Mouse (Mus musculus) A20 (cell line): ENCODE measurements around the gene Il18.

Experiments used
- DNase-seq: peaks from one replicate; pipeline ENCODE4 v3.0.0-alpha.2; 2011; ENCODE audit warnings: low read depth, low spot score

Il18 gene

DNA sequence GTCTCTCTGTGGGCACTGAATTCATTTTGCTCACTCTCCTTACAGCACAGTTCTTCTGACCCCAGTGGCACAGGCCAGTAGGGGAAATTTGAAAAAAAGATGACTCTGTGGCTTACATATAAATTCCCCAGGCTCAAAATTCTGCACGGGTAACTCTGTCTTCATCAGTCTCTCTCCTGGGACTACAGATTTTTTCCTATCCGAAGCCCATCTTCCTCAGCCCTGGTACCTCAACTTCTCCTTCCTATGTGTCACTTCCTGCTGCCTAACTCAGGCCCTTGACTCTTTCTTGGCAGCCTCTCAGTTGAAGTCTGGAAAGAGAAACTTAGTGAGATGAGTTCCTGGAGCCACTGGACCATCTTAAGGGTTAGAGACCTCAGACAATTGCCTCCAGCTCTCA, 1.1 kb upstream of the Il18 start:
- no peak for DNase-seq

- DNase-seq = no peak
These were observed 443 bp downstream of the Il18 start, which contains the start of gene Bco2 for GRCm38 (mm10) chr9:50555094-50555446. Gene Bco2 (minus strand): TSS chr9:50555181.

GRCm38 (mm10) chr9:50561145-50561917, 6.7 kb downstream of the Il18 start, which contains the start of gene Tex12:
Gene Tex12 (minus strand): TSS chr9:50561325.
- no peak for DNase-seq

- DNase-seq = no peak
These were observed 7.3 kb downstream of the Il18 start for GRCm38 (mm10) chr9:50561918-50562360.

- no peak for DNase-seq
These were observed 10.5 kb downstream of the Il18 start for GRCm38 (mm10) chr9:50565173-50565572.

- DNase-seq = no peak
These were observed 11.3 kb downstream of the Il18 start for GRCm38 (mm10) chr9:50565940-50566339.

DNA sequence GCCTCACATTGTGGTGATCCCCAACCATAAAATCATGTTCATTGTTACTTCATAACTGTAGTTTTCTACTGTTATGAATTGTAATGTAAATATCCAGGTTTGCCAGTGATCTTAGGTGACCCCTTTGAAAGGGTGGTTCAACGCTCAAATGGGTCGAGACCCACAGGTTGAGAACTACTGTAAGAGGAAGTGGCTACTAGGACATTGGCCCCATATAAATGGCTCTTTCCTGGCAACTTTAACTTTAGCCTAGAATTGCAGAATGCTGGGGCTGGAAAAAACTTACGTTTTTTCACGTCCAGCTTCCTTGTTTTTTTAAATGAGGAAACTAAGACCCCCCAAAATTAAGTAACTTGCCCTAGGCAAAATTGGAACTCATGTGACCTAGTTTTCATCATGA, 12.7 kb downstream of the Il18 start:
- DNase-seq = no peak

- DNase-seq = no peak
These were observed 13.3 kb downstream of the Il18 start for GRCm38 (mm10) chr9:50567881-50568280.

GRCm38 (mm10) chr9:50569599-50570525, 15.2 kb downstream of the Il18 start:
- DNase-seq = no peak

DNA sequence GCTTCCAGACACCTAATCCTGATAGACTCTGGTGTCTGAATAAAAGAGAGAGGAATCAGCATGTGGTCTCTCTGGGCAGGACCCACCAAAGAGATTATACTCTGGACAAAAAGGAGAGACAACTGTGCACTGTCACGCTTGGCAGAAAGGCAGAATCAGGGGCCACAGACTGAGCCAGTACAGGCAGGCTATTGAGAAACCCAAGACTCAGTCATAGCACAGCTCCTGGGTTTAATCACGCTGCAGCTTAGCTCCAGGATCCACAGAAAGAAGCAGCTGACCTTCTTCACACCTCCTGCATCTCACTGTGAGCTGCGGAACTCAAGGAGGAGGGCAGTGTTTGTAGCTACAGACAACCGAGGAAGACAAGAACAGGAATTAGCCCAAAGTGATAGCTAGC, 25.7 kb downstream of the Il18 start:
- DNase-seq = no peak

- no peak for DNase-seq
These were observed 30.7 kb downstream of the Il18 start for GRCm38 (mm10) chr9:50585145-50585818.

GRCm38 (mm10) chr9:50586955-50587354, 32.3 kb downstream of the Il18 start:
- DNase-seq = no peak

GRCm38 (mm10) chr9:50590856-50591518, 36.4 kb downstream of the Il18 start:
- peak; percentile 56 for DNase-seq

DNA sequence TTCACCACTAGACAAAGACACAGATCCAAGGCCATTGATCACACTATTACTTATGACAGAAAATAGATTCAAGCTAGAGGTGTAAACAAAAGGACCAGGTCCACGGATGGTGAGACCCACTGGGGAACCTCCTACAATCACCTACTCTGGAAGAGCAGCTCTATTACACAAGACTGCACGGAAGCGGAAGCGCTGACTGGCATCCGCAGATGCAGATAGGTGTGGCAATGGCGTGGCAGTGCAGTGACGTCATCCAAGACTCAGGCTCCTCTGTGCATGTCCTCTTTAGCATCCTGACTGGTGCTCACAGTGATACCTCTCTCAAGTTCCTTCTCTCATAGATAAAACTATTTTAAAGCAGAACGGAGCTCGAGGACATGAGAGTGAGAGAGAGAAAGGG, 38.3 kb downstream of the Il18 start:
- no peak for DNase-seq

DNA sequence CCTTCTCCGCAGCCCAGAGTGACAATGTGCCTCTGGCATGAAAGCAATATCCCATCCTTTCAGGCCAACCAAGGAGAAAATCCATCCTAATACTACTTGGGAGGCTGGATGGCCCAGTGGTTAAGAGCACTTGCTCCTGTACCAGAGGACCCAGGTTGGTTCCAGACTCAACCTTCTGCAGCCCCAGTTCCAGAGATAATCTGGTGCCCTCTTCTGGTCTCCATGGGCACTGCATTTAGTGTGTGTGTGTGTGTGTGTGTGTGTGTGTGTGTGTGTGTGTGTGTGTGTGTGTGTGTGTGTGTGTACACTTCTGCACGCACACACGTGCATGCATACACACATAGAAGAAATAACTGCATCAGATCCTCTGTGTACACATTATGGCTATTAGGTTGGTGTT, 38.9 kb downstream of the Il18 start:
- DNase-seq = peak; percentile 72

DNA sequence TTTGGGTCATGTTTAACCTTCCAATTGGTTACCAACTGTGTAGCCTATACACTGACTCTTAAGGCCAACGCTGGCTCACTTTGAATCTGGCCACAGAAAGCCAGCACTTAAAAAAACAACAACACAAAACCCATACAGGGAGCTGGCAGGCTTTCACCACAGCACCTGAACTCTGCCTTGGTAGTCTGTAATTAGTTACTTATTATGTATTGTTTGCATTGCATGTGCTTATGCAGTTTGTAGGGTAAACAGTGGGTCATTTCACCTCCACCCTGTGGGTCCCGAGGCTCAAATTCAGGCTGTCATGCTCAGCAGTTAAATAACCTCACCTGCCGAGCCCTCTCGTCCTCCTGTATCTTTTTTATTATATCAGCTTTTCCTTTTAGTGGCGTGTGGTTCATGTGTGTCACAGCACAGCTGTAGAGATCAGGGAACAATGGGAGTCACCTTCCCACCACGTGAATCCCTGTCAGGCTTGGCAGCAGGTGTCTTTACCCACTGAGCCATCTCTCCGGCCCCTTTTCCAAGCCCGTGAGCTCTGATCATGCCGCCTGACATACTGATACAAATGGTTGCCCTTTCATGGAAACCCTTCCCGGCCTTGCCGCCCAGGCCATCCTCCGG, 40.3 kb downstream of the Il18 start:
- no peak for DNase-seq

- DNase-seq = no peak
These were observed 42.3 kb downstream of the Il18 start for GRCm38 (mm10) chr9:50596973-50597372.

- DNase-seq = peak; percentile 57
These were observed 46.9 kb downstream of the Il18 start for GRCm38 (mm10) chr9:50601536-50601935.

GRCm38 (mm10) chr9:50602055-50602845, 47.6 kb downstream of the Il18 start:
- DNase-seq = peak; percentile 34
